Mouse (Mus musculus) liver (tissue): ENCODE results near the gene Atp1a3.

ENCODE experiments used
- DNase-seq: peaks from one replicate; pipeline ENCODE4 v3.0.0-alpha.2; 2020; ENCODE audit warnings: mixed read lengths

Atp1a3 gene

DNA sequence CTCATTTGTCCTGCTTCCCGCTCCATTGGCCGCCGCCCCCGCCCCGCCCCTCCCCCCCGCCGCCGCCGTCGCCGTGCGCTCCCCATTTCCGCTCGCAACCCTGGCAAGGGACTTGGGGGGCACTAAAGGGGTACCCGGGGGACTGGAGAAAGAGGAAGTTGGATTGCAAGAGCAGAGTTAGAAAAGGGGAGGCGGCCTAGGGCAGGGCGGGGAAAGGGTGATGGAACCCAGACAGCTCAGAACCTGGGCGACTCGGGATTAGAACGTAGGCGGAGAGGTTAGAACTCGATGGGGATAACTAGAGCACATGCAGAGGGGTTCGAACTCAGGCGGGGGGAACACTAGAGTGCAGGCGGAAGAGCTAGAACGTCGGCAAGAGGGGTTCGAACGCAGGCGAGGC lies 51.3 kb downstream of the Atp1a3 start:
- DNase-seq: peak; percentile 12

DNA sequence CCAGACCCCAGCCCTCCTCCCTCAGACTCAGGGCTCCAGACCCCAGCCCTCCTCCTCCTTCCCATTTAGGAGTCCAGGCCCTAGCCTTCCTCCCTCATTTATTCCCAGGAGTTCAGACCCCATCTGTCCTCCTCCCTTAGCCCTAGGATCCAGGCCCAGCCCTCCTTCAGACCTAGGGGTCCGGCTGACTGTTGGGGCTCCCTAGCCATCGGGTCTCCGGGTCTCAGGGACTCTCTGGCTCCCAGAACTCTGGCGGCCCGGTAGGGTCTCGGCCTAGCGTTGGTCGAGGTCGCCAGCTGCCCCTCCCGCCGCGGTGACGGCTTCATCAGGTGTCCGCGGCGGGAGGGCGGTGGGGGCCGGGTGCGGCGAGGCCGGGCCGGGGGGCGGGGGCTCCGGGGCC lies 51.8 kb downstream of the Atp1a3 start:
- DNase-seq: no peak

DNA sequence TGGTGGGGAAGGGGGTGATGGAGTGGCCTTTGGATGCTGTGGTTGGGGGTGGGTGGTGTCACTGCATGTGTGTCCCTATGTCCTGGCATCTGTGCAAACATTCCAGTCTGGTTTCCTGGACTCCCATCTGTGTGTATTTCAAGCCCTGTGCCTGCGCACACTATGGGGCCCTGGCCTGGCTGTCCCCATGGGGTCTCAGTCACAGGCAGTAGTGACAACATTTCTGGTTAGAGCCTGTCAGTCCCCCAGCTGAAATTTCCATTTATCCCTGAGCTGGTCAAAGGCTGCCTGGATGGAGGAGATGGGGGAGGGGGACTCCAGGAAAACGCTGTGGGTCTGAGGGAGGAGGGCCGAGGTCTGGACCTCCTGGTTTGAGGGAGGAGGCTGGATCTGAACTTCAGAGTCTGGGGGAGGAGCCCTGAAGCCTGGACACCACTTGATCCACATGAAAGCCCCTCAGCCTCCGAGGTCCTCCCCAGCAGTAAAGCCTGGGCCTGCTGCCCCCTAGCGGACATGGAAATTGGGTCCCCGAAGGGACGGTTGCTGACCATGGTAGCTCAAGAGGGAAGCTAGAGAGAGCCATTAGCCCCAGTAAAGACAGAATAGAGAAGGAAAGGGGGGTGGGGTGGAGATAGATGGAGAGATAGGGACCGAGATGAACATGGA lies 55.7 kb downstream of the Atp1a3 start:
- DNase-seq: peak; percentile 74

DNA sequence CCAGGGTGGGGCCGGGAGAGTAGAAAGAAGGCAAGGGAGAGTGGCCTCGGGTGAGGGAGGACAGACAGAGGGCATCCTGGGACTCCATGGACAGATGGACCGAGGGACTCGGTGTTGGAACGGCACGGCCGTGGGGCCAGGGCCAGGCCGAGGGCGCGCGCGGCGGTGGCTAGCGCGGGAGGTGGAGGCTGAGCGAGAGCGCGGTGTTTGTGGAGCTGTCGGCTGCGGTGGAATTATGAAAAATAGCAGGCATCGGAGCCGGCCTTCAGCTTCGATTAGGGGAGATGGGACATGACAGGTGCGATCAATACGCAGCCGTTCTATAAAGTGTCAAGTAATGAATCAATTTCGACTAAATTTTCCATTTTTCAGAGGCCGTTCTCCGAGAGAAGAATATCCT lies 57.0 kb downstream of the Atp1a3 start:
- no peak for DNase-seq

DNA sequence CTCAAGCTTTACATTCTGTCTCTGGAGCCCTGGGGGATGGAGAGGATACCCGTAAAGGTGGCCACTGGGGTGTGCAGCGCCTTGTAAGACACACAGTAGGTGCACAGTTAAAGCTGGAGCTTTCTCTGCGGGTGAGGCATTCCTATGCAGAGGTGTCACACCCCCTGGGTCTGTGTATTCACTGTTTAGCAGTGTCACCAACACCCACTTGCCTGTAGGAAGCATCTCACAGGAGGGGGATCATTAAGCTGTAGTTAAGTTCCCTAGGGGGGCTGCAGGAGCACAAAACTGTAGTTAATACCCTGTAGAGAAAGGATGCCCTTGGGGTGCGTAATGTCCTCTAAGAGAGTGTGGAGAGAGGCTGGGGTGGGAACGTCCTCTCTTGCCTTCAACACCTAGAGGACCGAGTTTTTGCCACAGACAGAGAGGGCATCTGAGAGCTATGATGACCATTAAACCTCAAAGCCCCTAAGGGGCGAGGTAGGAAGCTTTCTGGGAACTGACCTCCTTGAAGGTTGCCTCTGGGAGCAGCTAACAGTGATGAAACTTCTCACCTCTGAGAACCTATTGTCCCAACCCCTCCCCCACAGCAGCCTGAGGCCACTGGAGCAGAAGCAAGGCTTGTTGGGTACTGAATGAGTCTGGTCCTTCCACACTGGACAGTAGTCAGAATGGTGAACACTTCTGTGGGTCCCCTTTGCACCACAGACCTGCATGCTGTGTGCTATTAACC lies 58.3 kb downstream of the Atp1a3 start:
- no peak for DNase-seq

DNA sequence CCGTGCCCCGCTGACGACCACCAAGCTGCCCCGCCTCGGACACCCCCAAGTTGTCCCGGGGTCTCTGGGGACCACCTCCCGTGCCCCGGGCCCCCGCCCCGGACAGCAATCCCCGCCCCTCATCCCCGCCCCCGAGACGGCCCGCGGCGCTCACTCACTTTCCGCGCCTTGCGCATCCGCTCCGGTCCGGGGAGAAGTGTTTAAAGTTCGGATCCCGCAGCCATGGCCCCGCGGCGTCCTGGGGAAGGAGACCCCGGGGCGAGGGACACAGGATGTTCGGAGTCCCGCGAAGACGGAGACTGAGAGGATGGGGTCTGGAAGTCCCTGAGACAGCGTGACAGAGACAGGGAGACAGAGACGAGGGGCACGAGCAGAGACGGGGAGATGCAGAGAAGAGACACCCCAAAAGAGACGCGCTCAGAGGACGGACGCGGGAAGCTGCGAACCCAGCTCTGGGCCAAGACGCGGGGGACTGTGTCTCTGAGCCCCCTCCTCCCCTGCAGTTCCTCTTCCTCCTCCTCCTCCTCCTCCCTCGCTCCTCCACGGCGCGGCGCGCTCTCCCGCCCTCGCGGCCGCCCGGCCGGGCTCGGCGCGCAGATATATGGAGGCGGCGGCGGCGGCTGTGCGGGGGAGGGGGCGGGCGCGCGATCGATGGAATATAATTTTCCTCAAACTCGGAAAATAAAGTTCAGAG lies 61.4 kb downstream of the Atp1a3 start, which contains the start of gene Gm4881:
TSS of gene Gm4881 (minus strand) at position 238 of the 694 bp plus-strand sequence.
- DNase-seq: no peak

DNA sequence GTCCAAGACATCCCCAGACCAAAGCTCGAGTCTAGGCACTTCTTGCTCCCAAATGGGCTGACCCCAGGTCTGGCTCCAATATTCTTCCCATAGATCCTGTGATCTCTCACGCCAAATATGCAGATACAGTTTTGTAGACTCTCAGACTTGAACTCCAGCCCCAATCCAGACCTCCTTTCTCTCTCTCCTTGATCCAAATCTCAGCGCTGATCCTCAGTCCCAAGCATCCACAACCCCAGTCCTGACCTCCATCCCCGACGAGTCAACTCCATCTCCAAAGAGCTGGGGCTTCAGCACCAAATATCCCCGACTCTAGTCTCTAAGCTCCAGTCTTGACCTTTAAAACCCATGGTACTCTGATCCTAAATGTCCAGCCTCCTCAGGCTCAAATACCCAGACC lies 62.1 kb downstream of the Atp1a3 start:
- DNase-seq: no peak

DNA sequence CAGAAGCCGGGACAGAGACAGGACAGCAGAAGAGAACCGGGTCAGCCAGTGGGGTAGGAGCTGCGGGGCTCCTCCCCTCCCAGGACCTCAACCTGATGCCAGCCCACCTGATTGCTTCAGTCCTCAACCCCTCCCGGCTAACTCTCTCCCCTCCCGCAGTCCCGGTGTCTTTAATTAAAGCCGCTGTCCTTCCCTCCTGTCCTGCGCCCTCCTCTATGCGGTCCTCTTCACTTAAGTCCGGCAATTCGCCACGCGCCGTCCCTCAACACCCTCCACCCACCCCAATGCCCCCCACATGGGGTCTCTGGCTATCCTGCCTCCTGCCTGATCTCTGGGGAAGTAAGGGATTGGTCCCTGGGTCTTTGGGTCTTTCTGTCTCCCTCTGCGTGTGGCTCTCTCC lies 74.1 kb downstream of the Atp1a3 start:
- no peak for DNase-seq

DNA sequence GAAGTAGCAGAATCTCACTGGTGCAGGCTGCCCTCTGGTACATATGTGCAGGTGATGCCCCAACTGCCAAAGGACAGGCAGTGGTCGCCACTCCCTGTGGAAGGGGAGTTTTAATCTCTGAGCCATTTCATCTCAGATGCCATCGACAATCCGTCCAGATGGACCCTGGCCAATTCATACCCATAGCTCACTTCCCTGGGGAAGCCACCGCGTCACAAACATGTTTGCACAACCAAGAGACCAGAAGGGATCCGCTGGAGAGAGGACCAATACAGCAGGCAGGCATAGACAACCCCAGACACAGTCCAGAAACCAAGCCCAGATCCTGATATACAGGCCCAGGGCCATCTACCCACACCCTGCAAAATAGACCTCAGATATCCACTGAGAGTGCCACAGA lies 75.3 kb downstream of the Atp1a3 start:
- no peak for DNase-seq
